Mouse (Mus musculus) hindbrain, embryonic 14.5 days (tissue): ENCODE measurements around the gene Ptprc. TPM values are rescaled to one million over a fixed set of nuclear protein-coding genes. Genes with fewer than 3 reads are reported as not detected.

Source experiments
- ATAC-seq: fragments of 200-750 bp; cut with Nextera tagmentation; 2 replicates; pipeline ENCODE4 v1.8.0; 2017; ENCODE audit warnings: moderate number of reproducible peaks, mild to moderate bottlenecking, moderate TSS enrichment, moderate library complexity; ENCODE audit not compliant: low FRiP score
- DNase-seq: peaks from one replicate; pipeline ENCODE4 v3.0.0-alpha.2; 2015; ENCODE audit warnings: low spot score
- H3K27ac ChIP-seq: fragments of 300-500 bp; sonication (generic); 2 replicates; pipeline ENCODE4 v1.5.1; 2014; ENCODE audit warnings: mild to moderate bottlenecking, moderate library complexity
- H3K27me3 ChIP-seq: fragments of 300-500 bp; sonication (generic); 2 replicates; pipeline ENCODE4 v1.6.1; 2014; ENCODE audit warnings: mild to moderate bottlenecking, low read length, mixed read lengths; ENCODE audit not compliant: control insufficient read depth, insufficient read depth
- H3K36me3 ChIP-seq: fragments of 300-500 bp; sonication (generic); replicated peaks from 2 replicates; pipeline ENCODE4 v1.6.1; 2014; ENCODE audit not compliant: control insufficient read depth, insufficient read depth
- H3K4me1 ChIP-seq: fragments of 300-500 bp; sonication (generic); replicated peaks from 2 replicates; pipeline ENCODE4 v1.6.1; 2014; ENCODE audit warnings: antibody characterized with exemption, low read length, mixed read lengths; ENCODE audit not compliant: control insufficient read depth, insufficient read depth
- H3K4me2 ChIP-seq: fragments of 300-500 bp; sonication (generic); replicated peaks from 2 replicates; pipeline ENCODE4 v1.6.1; 2014; ENCODE audit warnings: mild to moderate bottlenecking, moderate library complexity
- H3K4me3 ChIP-seq: fragments of 300-500 bp; sonication (generic); replicated peaks from 2 replicates; pipeline ENCODE4 v1.5.1; 2014; ENCODE audit warnings: mild to moderate bottlenecking, low read length
- H3K9ac ChIP-seq: fragments of 300-500 bp; sonication (generic); 2 replicates; pipeline ENCODE4 v1.6.1; 2014
- H3K9me3 ChIP-seq: fragments of 300-500 bp; sonication (generic); 2 replicates; pipeline ENCODE4 v1.6.1; 2016; ENCODE audit warnings: low read length; ENCODE audit not compliant: control insufficient read depth
- WGBS: fragments of 180-500 bp; shearing (Covaris S2); extraction: QIAGEN DNeasy Blood & Tissue Kit; methylation state at CpG from one replicate; pipeline ENCODE4 v1.1.7; 2014; 5-methylcytosine and 5-hydroxymethylcytosine counted together
- polyA plus RNA-seq: library from polyadenylated mRNA; unstranded; fragments of >200 nt; fragmentation: Nextera tagmentation; extraction: Ambion mirVana; gene quantifications from 2 replicates; pipeline ENCODE4 v1.2.1, GENCODE M21; 2014

The Ptprc gene
- 0.93 and 1.4 TPM in 2 replicates for polyA plus RNA-seq

- H3K9ac ChIP-seq, result no peak within 1 kb of the TSS
- no peaks in the 10 kb centered on the region for H3K27me3 ChIP-seq
- ATAC-seq, result no peak
- H3K4me3 ChIP-seq, result no peak within 1 kb of the TSS
- no peaks in the 10 kb centered on the region for H3K9me3 ChIP-seq
- no peak within 1 kb of the TSS for H3K27ac ChIP-seq
- H3K4me1 ChIP-seq, result no peaks in the 10 kb centered on the region
- H3K4me2 ChIP-seq, result no peak within 1 kb of the TSS
- no peaks in the 10 kb centered on the region for H3K36me3 ChIP-seq
- no peak for DNase-seq
- 84% methylated on average over 4 of the region's 4 CpGs for WGBS
Observed at GRCm38 (mm10) chr1:138175494-138175893, at the start of gene Ptprc. Gene Ptprc, minus strand, starts transcription at chr1:138175708.

- ATAC-seq (no peak), DNase-seq (no peak)
- no peak overlapping the region for H3K4me3 ChIP-seq
- H3K4me1 ChIP-seq, result no peaks in the 10 kb centered on the region
- H3K27ac ChIP-seq, result no peak overlapping the region
- no peaks in the 10 kb centered on the region for H3K9me3 ChIP-seq
- no peak overlapping the region for H3K9ac ChIP-seq
- H3K4me2 ChIP-seq, result no peak overlapping the region
- no peaks in the 10 kb centered on the region for H3K36me3 ChIP-seq
- no peaks in the 10 kb centered on the region for H3K27me3 ChIP-seq
- WGBS, result 74% methylated on average over 3 of the region's 3 CpGs
Observed at GRCm38 (mm10) chr1:138214736-138215458, 39.4 kb upstream of the Ptprc start.

- no peak for ATAC-seq
Observed at GRCm38 (mm10) chr1:138210387-138211024, 35.0 kb upstream of the Ptprc start.

GRCm38 (mm10) chr1:138209751-138210150, 34.2 kb upstream of the Ptprc start:
- Histone ChIP-seq H3K4me1 (no peaks in the 10 kb centered on the region), H3K36me3 (no peaks in the 10 kb centered on the region), H3K9me3 (no peaks in the 10 kb centered on the region), H3K4me3 (no peak overlapping the region), H3K27me3 (no peaks in the 10 kb centered on the region), H3K4me2 (no peak overlapping the region), H3K9ac (no peak overlapping the region), H3K27ac (no peak overlapping the region)
- no peak for DNase-seq
- WGBS, result 97% methylated on average over 3 of the region's 3 CpGs
- no peak for ATAC-seq

More at GRCm38 (mm10) chr1:138210387-138211024, 35.0 kb upstream of the Ptprc start:
- no peaks in the 10 kb centered on the region for H3K9me3 ChIP-seq
- 89% methylated on average over 3 of the region's 3 CpGs for WGBS
- no peaks in the 10 kb centered on the region for H3K36me3 ChIP-seq
- H3K4me2 ChIP-seq, result no peak overlapping the region
- no peaks in the 10 kb centered on the region for H3K4me1 ChIP-seq
- no peak overlapping the region for H3K4me3 ChIP-seq
- no peak for DNase-seq
- H3K27me3 ChIP-seq, result no peaks in the 10 kb centered on the region
- H3K27ac ChIP-seq, result no peak overlapping the region
- no peak overlapping the region for H3K9ac ChIP-seq

- Histone ChIP-seq H3K4me2 (no peak overlapping the region), H3K4me3 (no peak overlapping the region), H3K9me3 (no peaks in the 10 kb centered on the region), H3K27ac (no peak overlapping the region), H3K9ac (no peak overlapping the region), H3K4me1 (no peaks in the 10 kb centered on the region), H3K27me3 (no peaks in the 10 kb centered on the region), H3K36me3 (no peaks in the 10 kb centered on the region)
- 38% methylated on average over 7 of the region's 7 CpGs for WGBS
- no peak for ATAC-seq
- no peak for DNase-seq
Observed at GRCm38 (mm10) chr1:138206041-138206440, 30.5 kb upstream of the Ptprc start.

GRCm38 (mm10) chr1:138191689-138192508, 16.4 kb upstream of the Ptprc start:
- no peak overlapping the region for H3K9ac ChIP-seq
- H3K9me3 ChIP-seq, result no peaks in the 10 kb centered on the region
- H3K4me2 ChIP-seq, result no peak overlapping the region
- no peak overlapping the region for H3K27ac ChIP-seq
- no peaks in the 10 kb centered on the region for H3K36me3 ChIP-seq
- H3K4me3 ChIP-seq, result no peak overlapping the region
- DNase-seq (no peak), ATAC-seq (no peak)
- no peaks in the 10 kb centered on the region for H3K4me1 ChIP-seq
- WGBS, result 84% methylated on average over 8 of the region's 8 CpGs
- no peaks in the 10 kb centered on the region for H3K27me3 ChIP-seq

GRCm38 (mm10) chr1:138188131-138188530, 12.6 kb upstream of the Ptprc start:
- H3K27me3 ChIP-seq, result no peaks in the 10 kb centered on the region
- H3K27ac ChIP-seq, result no peak overlapping the region
- H3K9ac ChIP-seq, result no peak overlapping the region
- no peak for ATAC-seq
- 92% methylated on average over 4 of the region's 4 CpGs for WGBS
- H3K4me1 ChIP-seq, result no peaks in the 10 kb centered on the region
- no peaks in the 10 kb centered on the region for H3K36me3 ChIP-seq
- H3K9me3 ChIP-seq, result no peaks in the 10 kb centered on the region
- H3K4me2 ChIP-seq, result no peak overlapping the region
- H3K4me3 ChIP-seq, result no peak overlapping the region
- no peak for DNase-seq

GRCm38 (mm10) chr1:138185904-138186303, 10.4 kb upstream of the Ptprc start:
- WGBS, result 72% methylated on average over 4 of the region's 4 CpGs
- Histone ChIP-seq H3K4me1 (no peaks in the 10 kb centered on the region), H3K4me3 (no peak overlapping the region), H3K27me3 (no peaks in the 10 kb centered on the region), H3K36me3 (no peaks in the 10 kb centered on the region), H3K27ac (no peak overlapping the region), H3K9me3 (no peaks in the 10 kb centered on the region), H3K9ac (no peak overlapping the region), H3K4me2 (no peak overlapping the region)
- ATAC-seq, result no peak
- DNase-seq, result no peak

- Histone ChIP-seq H3K9me3 (no peaks in the 10 kb centered on the region), H3K9ac (no peak overlapping the region), H3K4me1 (no peaks in the 10 kb centered on the region), H3K4me3 (no peak overlapping the region), H3K27me3 (no peaks in the 10 kb centered on the region), H3K36me3 (no peaks in the 10 kb centered on the region), H3K4me2 (no peak overlapping the region), H3K27ac (no peak overlapping the region)
- no peak for ATAC-seq
- no peak for DNase-seq
Observed at GRCm38 (mm10) chr1:138180081-138180480, 4.6 kb upstream of the Ptprc start.
